ENCODE assay signal across 9 mouse cellular contexts in genomic region chrX:142574945-142575710, GRCm38 (mm10).
DNase-seq lines count a peak whose midpoint lies in the region; TF ChIP-seq lines count a peak whose summit lies in the region.
"Had no signal": no experiment of that assay in that cellular context is flagged by ENCODE, and none has a peak within 500 bp of the region (broad histone marks: within the 10 kb centered on the region; RNA-seq: fewer than 3 reads in every experiment).

No protein-coding gene starts in this region.

- H3K27me3 ChIP-seq in MEL (ENCODE audit: control insufficient read depth in 1 of 2, insufficient read depth in 2 of 2, low read length in 2 of 2) = no peaks in the 10 kb centered on the region

- H3K79me2 ChIP-seq in MEL (ENCODE audit: control insufficient read depth, insufficient read depth, low read length, poor library complexity) = no peaks in the 10 kb centered on the region; the same call in 1 of the 2 replicates

- TF ChIP-seq EP300 in MEL (IDR thresholded peaks at IDR 0.05; ENCODE audit: low read depth in 1 of 2, low read length in 2 of 2) = peak; percentile 98 to 99

- TF ChIP-seq RAD21 in MEL (IDR thresholded peaks at IDR 0.05; ENCODE audit: low read depth, low read length) = peak; percentile 33

- H3K36me3 ChIP-seq in MEL (ENCODE audit: control insufficient read depth in 1 of 2, insufficient read depth in 2 of 2, low read length in 2 of 2) = peaks cover 0 to 55% of the 10 kb centered on the region in 2 experiments; a peak in 2 of 4 replicates
- H3K36me3 ChIP-seq: limb, embryonic 12.5 days had no signal

- H3K9me3 ChIP-seq in MEL (replicated peaks; ENCODE audit: insufficient read depth, low read length) = no peaks in the 10 kb centered on the region
- H3K9me3 ChIP-seq: limb, embryonic 12.5 days had no signal

- peak in 1 of 2 experiments; percentile 45; a peak in 2 of 4 replicates for TF ChIP-seq POLR2A in MEL (IDR thresholded peaks at IDR 0.05; ENCODE audit: control insufficient read depth in 1 of 2, insufficient read depth in 1 of 2, low read depth in 1 of 2, low read length in 2 of 2, poor library complexity in 1 of 2)

- H3K4me1 ChIP-seq in MEL (ENCODE audit: control insufficient read depth in 1 of 2, insufficient read depth in 2 of 2, low read length in 2 of 2) = peaks cover 36 to 40% of the 10 kb centered on the region in 2 experiments
- H3K4me1 ChIP-seq: limb, embryonic 12.5 days had no signal

- peak overlapping the region; percentile 48 for H3K9ac ChIP-seq in MEL (ENCODE audit: control insufficient read depth, low read depth, low read length, poor library complexity, severe bottlenecking)
- H3K9ac ChIP-seq: limb, embryonic 12.5 days had no signal

- DNase-seq in layer of hippocampus, adult 2 months (ENCODE audit: low spot score in 2 of 2) = no peak
- no peak for DNase-seq in layer of hippocampus, postnatal 25 days (ENCODE audit: extremely low spot score in 1 of 2, low spot score in 1 of 2)
- DNase-seq in MEL (ENCODE audit: low read depth, low spot score) = peak; percentile 91
- DNase-seq in c-Kit-positive CD71-positive TER-119-positive erythroid progenitor cells, embryonic 14.5 days (ENCODE audit: low spot score) = peak; percentile 25
- DNase-seq in retina, postnatal 1 day = peak; percentile 5
- DNase-seq in frontal cortex, adult 2 months (ENCODE audit: extremely low spot score in 1 of 2, low spot score in 1 of 2) = no peak
- no peak for DNase-seq in kidney, adult 9 months
- DNase-seq: cerebellum, adult 9-11 months had no signal

- no peak overlapping the region for H3K4me3 ChIP-seq in layer of hippocampus, adult 2 months
- H3K4me3 ChIP-seq in MEL (ENCODE audit: control insufficient read depth in 1 of 2, insufficient read depth in 1 of 2, low read depth in 2 of 2, low read length in 2 of 2) = peak overlapping the region; percentile 4 to 28
- H3K4me3 ChIP-seq: limb, embryonic 12.5 days had no signal

- TF ChIP-seq CTCF in layer of hippocampus, adult 2 months (conservative IDR thresholded peaks at IDR 0.05) = peak; percentile 38
- TF ChIP-seq CTCF in MEL (IDR thresholded peaks at IDR 0.05 in 2 of 3, conservative IDR thresholded peaks at IDR 0.05 in 1 of 3; ENCODE audit: control insufficient read depth in 1 of 3, insufficient read depth in 1 of 3, low read depth in 2 of 3, low read length in 3 of 3, poor library complexity in 1 of 3, severe bottlenecking in 1 of 3) = peak; percentile 74 to 83 (median 80)

- no peak overlapping the region for H3K27ac ChIP-seq in layer of hippocampus, adult 2 months
- peak overlapping the region; percentile 97 for H3K27ac ChIP-seq in MEL (ENCODE audit: control insufficient read depth, low read depth, low read length)
- H3K27ac ChIP-seq: limb, embryonic 12.5 days had no signal

TF ChIP-seq in MEL, 35 proteins besides CTCF, POLR2A, EP300 and RAD21:
- peak; percentile 62; the same call in 1 of the 2 replicates for TF ChIP-seq CHD1 (IDR thresholded peaks at IDR 0.05; ENCODE audit: low read depth, low read length)
- TF ChIP-seq ZNF384 (IDR thresholded peaks at IDR 0.05; ENCODE audit: low read depth, low read length) = peak; percentile 59
- TF ChIP-seq NELFE (IDR thresholded peaks at IDR 0.05; ENCODE audit: low read depth, low read length) = peak; percentile 63
- TF ChIP-seq MEF2A (IDR thresholded peaks at IDR 0.05; ENCODE audit: extremely low read depth, insufficient replicate concordance, low read depth, low read length, poor library complexity, severe bottlenecking) = no peak
- TF ChIP-seq MYB (IDR thresholded peaks at IDR 0.05; ENCODE audit: low read depth, low read length) = peak; percentile 90
- TF ChIP-seq USF1 (IDR thresholded peaks at IDR 0.05; ENCODE audit: low read depth, low read length) = no peak
- 0 out of 2 replicates have a peak, but pooled peaks have one; percentile 23 for TF ChIP-seq BHLHE40 (IDR thresholded peaks at IDR 0.05; ENCODE audit: borderline replicate concordance, low read depth, low read length)
- TF ChIP-seq ZC3H11A (IDR thresholded peaks at IDR 0.05; ENCODE audit: low read depth, low read length) = 0 out of 2 replicates have a peak, but pooled peaks have one; percentile 12
- peak; percentile 95 for TF ChIP-seq RCOR1 (IDR thresholded peaks at IDR 0.05; ENCODE audit: low read depth, low read length)
- TF ChIP-seq POLR2AphosphoS5 (IDR thresholded peaks at IDR 0.05; ENCODE audit: borderline replicate concordance, low read depth, low read length) = no peak
- TF ChIP-seq ETS1 (IDR thresholded peaks at IDR 0.05; ENCODE audit: low read depth, low read length) = peak; percentile 84
- TF ChIP-seq MAZ (IDR thresholded peaks at IDR 0.05; ENCODE audit: low read depth, low read length) = peak; percentile 74
- TF ChIP-seq TBP (IDR thresholded peaks at IDR 0.05; ENCODE audit: low read depth, low read length) = peak; percentile 52; the same call in 1 of the 2 replicates
- TF ChIP-seq MYC (IDR thresholded peaks at IDR 0.05; ENCODE audit: low read depth, low read length) = 0 out of 2 replicates have a peak, but pooled peaks have one; percentile 58
- no peak for TF ChIP-seq HCFC1 (IDR thresholded peaks at IDR 0.05; ENCODE audit: low read depth, low read length)
- TF ChIP-seq E2F4 (IDR thresholded peaks at IDR 0.05; ENCODE audit: borderline replicate concordance, low read depth, low read length) = no peak
- peak; percentile 42 for TF ChIP-seq MXI1 (IDR thresholded peaks at IDR 0.05; ENCODE audit: low read depth, low read length)
- TF ChIP-seq ZMIZ1 (IDR thresholded peaks at IDR 0.05; ENCODE audit: low read depth, low read length) = 0 out of 2 replicates have a peak, but pooled peaks have one; percentile 13
- TF ChIP-seq GATA1 (IDR thresholded peaks at IDR 0.05; ENCODE audit: low read depth, low read length) = peak; percentile 99
- no peak for TF ChIP-seq NRF1 (IDR thresholded peaks at IDR 0.05; ENCODE audit: insufficient read depth, low read depth, low read length, poor library complexity, severe bottlenecking)
- peak; percentile 36 for TF ChIP-seq TAL1 (IDR thresholded peaks at IDR 0.05; ENCODE audit: low read length)
- TF ChIP-seq POLR2AphosphoS2 (IDR thresholded peaks at IDR 0.05; ENCODE audit: low read length) = peak; percentile 47; the same call in 1 of the 2 replicates
- TF ChIP-seq UBTF (IDR thresholded peaks at IDR 0.05; ENCODE audit: borderline replicate concordance, insufficient read depth, low read depth, low read length) = no peak
- TF ChIP-seq JUND (IDR thresholded peaks at IDR 0.05; ENCODE audit: low read depth, low read length) = no peak
- TF ChIP-seq GABPA (IDR thresholded peaks at IDR 0.05; ENCODE audit: low read depth, low read length) = no peak
- peak; percentile 42; the same call in 1 of the 2 replicates for TF ChIP-seq MAFK (IDR thresholded peaks at IDR 0.05; ENCODE audit: borderline replicate concordance, low read depth, low read length)
- TF ChIP-seq SIN3A (IDR thresholded peaks at IDR 0.05; ENCODE audit: low read length) = peak; percentile 88
- no peak; the same call in 1 of the 2 replicates for TF ChIP-seq KAT2A (conservative IDR thresholded peaks at IDR 0.05; ENCODE audit: low read depth, low read length)
- TF ChIP-seq SMC3 (IDR thresholded peaks at IDR 0.05; ENCODE audit: low read depth, low read length) = peak; percentile 45
- no peak for TF ChIP-seq USF2 (IDR thresholded peaks at IDR 0.05; ENCODE audit: borderline replicate concordance in 1 of 2, insufficient read depth in 1 of 2, low read depth in 1 of 2, low read length in 2 of 2)
- TF ChIP-seq TCF12 (IDR thresholded peaks at IDR 0.05; ENCODE audit: low read depth, low read length) = peak; percentile 95

Comparison
In these comparisons a context has a peak if more than half of its experiments do, and no peak if none do; other contexts are left out.
1. DNase-seq: peak in MEL (single experiment), c-Kit-positive CD71-positive TER-119-positive erythroid progenitor cells, embryonic 14.5 days (single experiment) and retina, postnatal 1 day (single experiment); none in layer of hippocampus, adult 2 months (0 of 2), layer of hippocampus, postnatal 25 days (0 of 2), frontal cortex, adult 2 months (0 of 2) and kidney, adult 9 months (single experiment).